Mouse (Mus musculus) liver, postnatal 0 days (tissue): ENCODE measurements around the gene A1bg. TPM values are rescaled to one million over a fixed set of nuclear protein-coding genes. Genes with fewer than 3 reads are reported as not detected.

Experiments
- ATAC-seq: fragments of 200-750 bp; cut with Nextera tagmentation; 2 replicates; pipeline ENCODE4 v1.8.0; 2017; ENCODE audit warnings: mild to moderate bottlenecking, moderate library complexity
- DNase-seq: peaks from one replicate; pipeline ENCODE4 v3.0.0-alpha.2; 2016
- H3K27ac ChIP-seq: fragments of 300-500 bp; sonication (generic); 2 replicates; pipeline ENCODE4 v1.5.1; 2014; ENCODE audit warnings: antibody characterized with exemption, moderate library complexity, mild to moderate bottlenecking, low read depth
- H3K27me3 ChIP-seq: fragments of 300-500 bp; sonication (generic); 2 replicates; pipeline ENCODE4 v1.6.1; 2014; ENCODE audit warnings: low read length, control low read depth, mixed read lengths; ENCODE audit not compliant: insufficient read depth
- H3K36me3 ChIP-seq: fragments of 300-500 bp; sonication (generic); replicated peaks from 2 replicates; pipeline ENCODE4 v1.6.1; 2014; ENCODE audit warnings: mild to moderate bottlenecking, control low read depth, low read length, moderate library complexity, mixed read lengths; ENCODE audit not compliant: insufficient read depth
- H3K4me1 ChIP-seq: fragments of 300-500 bp; sonication (generic); 2 replicates; pipeline ENCODE4 v1.6.1; 2014; ENCODE audit warnings: antibody characterized with exemption, mild to moderate bottlenecking, control low read depth; ENCODE audit not compliant: insufficient read depth
- H3K4me2 ChIP-seq: fragments of 300-500 bp; sonication (generic); 2 replicates; pipeline ENCODE4 v1.6.1; 2014; ENCODE audit warnings: low read depth, mild to moderate bottlenecking, low read length, moderate library complexity, mixed read lengths
- H3K4me3 ChIP-seq: fragments of 300-500 bp; sonication (generic); 2 replicates; pipeline ENCODE4 v1.5.1; 2014; ENCODE audit warnings: low read depth, low read length
- H3K9ac ChIP-seq: fragments of 300-500 bp; sonication (generic); replicated peaks from 2 replicates; pipeline ENCODE4 v1.6.1; 2014; ENCODE audit warnings: mild to moderate bottlenecking, moderate library complexity
- H3K9me3 ChIP-seq: fragments of 300-500 bp; sonication (generic); 2 replicates; pipeline ENCODE4 v1.6.1; 2016; ENCODE audit warnings: mild to moderate bottlenecking, control low read depth, low read length, mixed read lengths
- CTCF ChIP-seq: sonication (generic); IDR thresholded peaks from 2 replicates; pipeline ENCODE4 v1.5.1; 2016; ENCODE audit warnings: antibody characterized with exemption, low read depth
- EP300 ChIP-seq: IDR thresholded peaks from 2 replicates; pipeline ENCODE4 v1.6.1; 2016; ENCODE audit warnings: antibody characterized with exemption, low read depth, mild to moderate bottlenecking
- WGBS: fragments of 180-500 bp; shearing (Covaris S2); extraction: QIAGEN DNeasy Blood & Tissue Kit; methylation state at CpG from one replicate; pipeline ENCODE4 v1.1.7; 2014; ENCODE audit not compliant: insufficient replicate concordance; 5-methylcytosine and 5-hydroxymethylcytosine counted together
- polyA plus RNA-seq: library from polyadenylated mRNA; unstranded; fragments of >200 nt; fragmentation: Nextera tagmentation; extraction: Ambion mirVana; gene quantifications from 2 replicates; pipeline ENCODE4 v1.2.1, GENCODE M21; 2015

A1bg gene
- polyA plus RNA-seq, 1 experiment from 2014 or later: not detected

- no peak within 1 kb of the TSS for H3K9ac ChIP-seq
- H3K4me2 ChIP-seq: peak within 1 kb of the TSS; percentile 48
- no peak within 1 kb of the TSS for H3K4me3 ChIP-seq
- TF ChIP-seq EP300 (peak; percentile 53; the same call in 1 of the 2 replicates), CTCF (peak; percentile 35)
- peaks cover 18% of the 10 kb centered on the region for H3K4me1 ChIP-seq
- DNase-seq (no peak), ATAC-seq (peak; percentile 66)
- 25% methylated on average over 17 of the region's 17 CpGs for WGBS
- no peaks in the 10 kb centered on the region for H3K36me3 ChIP-seq
- H3K27ac ChIP-seq: no peak within 1 kb of the TSS
- no peaks in the 10 kb centered on the region for H3K27me3 ChIP-seq
- H3K9me3 ChIP-seq: no peaks in the 10 kb centered on the region
These were observed 69.4 kb downstream of the A1bg start, which contains the start of gene Fam84b for GRCm38 (mm10) chr15:60853231-60853999. Fam84b (minus strand) TSS chr15:60853778.

GRCm38 (mm10) chr15:60848630-60849029 lies 74.2 kb downstream of the A1bg start:
- 53% methylated on average over 3 of the region's 3 CpGs for WGBS
- TF ChIP-seq EP300 (no peak), CTCF (no peak)
- no peaks in the 10 kb centered on the region for H3K27me3 ChIP-seq
- ATAC-seq (no peak), DNase-seq (no peak)
- no peak overlapping the region for H3K4me3 ChIP-seq
- H3K27ac ChIP-seq: no peak overlapping the region
- H3K9ac ChIP-seq: no peak overlapping the region
- peaks cover 16% of the 10 kb centered on the region for H3K4me1 ChIP-seq
- no peaks in the 10 kb centered on the region for H3K36me3 ChIP-seq
- no peaks in the 10 kb centered on the region for H3K9me3 ChIP-seq
- H3K4me2 ChIP-seq: no peak overlapping the region

Other genes with a start within 250 kb of the A1bg start
- gene Fam84b, start 69.2 kb downstream of the A1bg start, polyA plus RNA-seq: 8.8 and 9.3 TPM in 2 replicates